Mouse (Mus musculus) cerebral cortex, adult 2 months (tissue): ENCODE measurements around the gene Hist1h2ai.

ENCODE experiments used
- WGBS: fragments of 180-500 bp; shearing (Covaris S2); methylation state at CpG from one replicate; pipeline ENCODE4 v1.1.7; 2018; 5-methylcytosine and 5-hydroxymethylcytosine counted together

The Hist1h2ai gene

GRCm38 (mm10) chr13:21727948-21728572, 11.8 kb downstream of the Hist1h2ai start:
- 65% methylated on average over 11 of the region's 11 CpGs for WGBS

- 81% methylated on average over 1 of the region's 1 CpGs for WGBS
These were observed 13.3 kb downstream of the Hist1h2ai start for GRCm38 (mm10) chr13:21729544-21729943.

- 68% methylated on average over 5 of the region's 5 CpGs for WGBS
These were observed 17.2 kb downstream of the Hist1h2ai start for GRCm38 (mm10) chr13:21733466-21733865.

GRCm38 (mm10) chr13:21734010-21734905, 18.0 kb downstream of the Hist1h2ai start:
- WGBS = under 1% methylated on average over 21 of the region's 21 CpGs

- WGBS = under 1% methylated on average over 51 of the region's 56 CpGs
These were observed 18.9 kb downstream of the Hist1h2ai start, which contains the start of gene Hist1h4j for GRCm38 (mm10) chr13:21734906-21735767. Gene Hist1h4j, plus strand, starts transcription at chr13:21735064.

GRCm38 (mm10) chr13:21745006-21745405, 28.8 kb downstream of the Hist1h2ai start:
- WGBS = 93% methylated on average over 1 of the region's 1 CpGs

- WGBS = 12% methylated on average over 5 of the region's 5 CpGs
These were observed 33.4 kb downstream of the Hist1h2ai start for GRCm38 (mm10) chr13:21749387-21750158.

GRCm38 (mm10) chr13:21750159-21751017, 34.2 kb downstream of the Hist1h2ai start, which contains the start of gene Hist1h4k:
Gene Hist1h4k, minus strand, starts transcription at chr13:21750505.
- under 1% methylated on average over 47 of the region's 56 CpGs for WGBS

GRCm38 (mm10) chr13:21751827-21752226, 35.6 kb downstream of the Hist1h2ai start:
- WGBS = 73% methylated on average over 3 of the region's 3 CpGs

- 49% methylated on average over 3 of the region's 3 CpGs for WGBS
These were observed 36.1 kb downstream of the Hist1h2ai start for GRCm38 (mm10) chr13:21752356-21752755.

- 5% methylated on average over 10 of the region's 10 CpGs for WGBS
These were observed 36.9 kb downstream of the Hist1h2ai start for GRCm38 (mm10) chr13:21753051-21753523.

GRCm38 (mm10) chr13:21753524-21754285, 37.5 kb downstream of the Hist1h2ai start, which contains the start of the genes Hist1h2ak and Hist1h2bn:
Gene Hist1h2ak, minus strand, starts transcription at chr13:21753827.
Gene Hist1h2bn, plus strand, starts transcription at chr13:21754123.
- 1% methylated on average over 48 of the region's 50 CpGs for WGBS

- under 1% methylated on average over 15 of the region's 26 CpGs for WGBS
These were observed 38.2 kb downstream of the Hist1h2ai start for GRCm38 (mm10) chr13:21754294-21755001.

GRCm38 (mm10) chr13:21755707-21756106, 39.5 kb downstream of the Hist1h2ai start:
- 49% methylated on average over 1 of the region's 1 CpGs for WGBS
